Mouse (Mus musculus): ENCODE results near the gene Cdkl1. TPM values are rescaled to one million over a fixed set of nuclear protein-coding genes. Genes with fewer than 3 reads are reported as not detected.

Cdkl1 gene
- total RNA-seq, 2 experiments from 2014 or later: 1.7 to 2.2 TPM

GRCm38 (mm10) chr12:69753936-69754335 lies 37.1 kb downstream of the Cdkl1 start:
- no peak for DNase-seq (ENCODE audit: low spot score in 2 of 2)

DNA sequence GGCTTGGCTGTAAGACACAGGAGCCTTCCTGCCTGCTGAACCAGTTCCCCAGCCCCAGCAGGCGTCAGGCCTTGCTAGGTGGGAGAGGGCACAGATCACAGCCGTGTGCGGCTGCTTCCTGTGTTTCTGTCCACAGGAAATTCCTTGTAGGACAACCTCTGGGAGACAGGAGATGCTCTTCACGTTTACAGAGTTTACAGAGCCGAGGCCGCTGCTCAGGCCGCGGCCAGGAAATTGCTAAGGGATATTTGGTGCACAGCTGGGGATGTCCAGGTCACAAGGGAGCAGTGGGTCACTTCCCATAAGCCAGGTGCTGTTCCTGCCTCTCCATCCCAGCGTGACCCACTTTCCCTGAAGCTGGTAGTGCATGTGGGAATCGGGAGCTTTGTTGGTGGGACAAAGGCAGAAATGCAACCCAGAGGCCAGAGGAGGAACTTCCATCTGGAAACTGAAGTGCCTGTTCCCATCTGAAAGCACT lies 39.2 kb downstream of the Cdkl1 start:
- DNase-seq (ENCODE audit: low spot score in 2 of 2): no peak

DNA sequence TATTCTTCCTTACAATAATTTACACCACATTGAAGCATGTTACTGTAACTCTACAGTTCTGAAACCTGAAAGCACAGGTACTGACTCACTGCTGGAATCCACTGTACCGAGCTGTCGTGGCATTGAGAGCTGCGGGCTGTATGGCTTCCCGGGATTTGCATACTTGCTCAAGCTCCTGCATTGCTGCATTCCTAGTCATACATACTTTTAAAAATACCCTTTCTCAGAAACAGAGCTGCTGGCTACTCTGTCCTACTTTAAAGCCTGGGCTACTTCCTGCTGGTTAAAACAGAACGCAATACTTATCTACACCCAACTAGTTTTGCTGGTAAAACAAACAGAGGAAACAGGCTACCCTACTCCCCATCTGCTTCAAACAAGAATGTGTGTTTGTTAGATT lies 46.9 kb downstream of the Cdkl1 start:
- no peak for DNase-seq (ENCODE audit: low spot score in 2 of 2)

DNA sequence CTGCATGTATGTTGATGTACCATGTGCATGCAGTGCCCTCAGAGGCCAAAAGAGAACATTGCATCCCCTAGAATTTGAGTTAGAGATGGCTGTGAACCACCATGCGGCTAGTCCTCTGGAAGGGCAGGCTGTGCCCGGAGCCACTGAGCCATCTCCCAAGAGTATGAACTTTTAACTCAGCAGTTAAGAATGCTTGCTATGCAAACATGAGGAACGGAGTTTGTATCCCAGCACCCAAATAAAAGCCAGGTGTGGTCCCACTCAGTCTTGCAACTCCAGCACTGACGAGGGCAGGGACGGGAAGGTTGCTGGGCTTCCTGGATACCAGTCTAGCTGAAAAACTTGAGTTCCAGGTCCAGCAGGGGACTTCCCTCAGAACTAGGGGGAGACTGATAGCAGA lies 49.1 kb downstream of the Cdkl1 start:
- no peak for DNase-seq (ENCODE audit: low spot score in 2 of 2)

GRCm38 (mm10) chr12:69733923-69734322 lies 57.1 kb downstream of the Cdkl1 start:
- no peak for DNase-seq (ENCODE audit: low spot score in 2 of 2)

GRCm38 (mm10) chr12:69733518-69733917 lies 57.5 kb downstream of the Cdkl1 start:
- DNase-seq (ENCODE audit: low spot score in 2 of 2): no peak

DNA sequence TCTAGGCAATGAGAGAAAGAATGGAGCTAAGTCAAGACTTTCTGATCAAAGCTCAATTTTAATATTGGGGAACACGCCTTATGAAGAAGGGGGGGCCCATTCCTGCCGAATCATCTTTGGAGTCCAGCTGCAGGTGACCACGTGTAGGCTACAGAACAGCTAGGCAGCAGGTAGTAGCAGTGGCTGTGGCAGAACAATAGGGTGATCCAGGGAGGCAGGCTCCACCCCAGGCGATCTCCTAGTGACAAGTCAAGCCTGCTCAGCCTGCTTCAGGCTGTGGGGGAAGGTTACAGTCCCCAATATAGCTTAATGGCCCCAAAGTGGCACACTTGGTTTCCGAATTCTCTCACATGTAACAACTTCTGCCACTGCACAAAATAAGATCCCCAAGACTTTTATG lies 58.8 kb downstream of the Cdkl1 start:
- DNase-seq (ENCODE audit: low spot score in 2 of 2): no peak

DNA sequence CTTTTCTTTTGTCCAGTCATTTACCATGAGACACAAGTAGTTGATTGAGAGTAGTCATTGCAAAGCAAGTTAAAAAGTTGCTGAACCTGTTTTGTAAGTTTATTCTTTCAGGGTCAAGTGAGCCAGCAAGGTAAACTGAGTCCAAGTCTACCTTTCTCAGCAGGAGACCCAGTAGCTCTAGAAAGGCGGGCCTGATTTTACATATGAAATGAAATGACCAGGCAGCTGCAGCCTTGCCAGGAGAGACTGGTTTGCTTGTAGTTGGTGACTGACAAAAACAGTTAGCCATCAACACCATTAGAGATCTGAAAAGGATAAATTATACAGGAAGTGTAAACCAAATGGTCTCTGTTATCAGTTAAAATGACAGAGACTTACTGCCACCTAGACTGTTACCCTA lies 60.8 kb downstream of the Cdkl1 start:
- no peak for DNase-seq (ENCODE audit: low spot score in 2 of 2)

DNA sequence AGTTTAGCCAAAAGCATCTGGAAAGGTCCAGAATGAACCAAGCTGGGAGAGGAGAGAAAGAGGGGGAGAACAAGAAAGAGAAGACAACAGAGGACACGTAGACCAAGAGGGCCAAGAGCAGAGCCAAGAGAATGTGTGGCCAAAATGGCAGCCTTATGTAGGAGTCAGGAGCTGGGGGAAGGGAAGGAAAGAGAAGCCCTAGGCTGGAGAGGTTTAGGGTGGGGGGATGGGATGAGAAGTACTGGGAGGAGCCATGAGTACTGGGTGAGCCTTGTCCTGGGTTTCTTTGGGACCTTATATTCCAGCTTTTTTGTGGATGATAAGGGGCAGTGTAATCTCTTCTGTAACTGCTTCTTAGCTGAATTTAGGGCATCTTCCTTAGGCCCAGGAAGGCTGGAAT lies 61.8 kb downstream of the Cdkl1 start:
- DNase-seq (ENCODE audit: low spot score in 2 of 2): no peak

DNA sequence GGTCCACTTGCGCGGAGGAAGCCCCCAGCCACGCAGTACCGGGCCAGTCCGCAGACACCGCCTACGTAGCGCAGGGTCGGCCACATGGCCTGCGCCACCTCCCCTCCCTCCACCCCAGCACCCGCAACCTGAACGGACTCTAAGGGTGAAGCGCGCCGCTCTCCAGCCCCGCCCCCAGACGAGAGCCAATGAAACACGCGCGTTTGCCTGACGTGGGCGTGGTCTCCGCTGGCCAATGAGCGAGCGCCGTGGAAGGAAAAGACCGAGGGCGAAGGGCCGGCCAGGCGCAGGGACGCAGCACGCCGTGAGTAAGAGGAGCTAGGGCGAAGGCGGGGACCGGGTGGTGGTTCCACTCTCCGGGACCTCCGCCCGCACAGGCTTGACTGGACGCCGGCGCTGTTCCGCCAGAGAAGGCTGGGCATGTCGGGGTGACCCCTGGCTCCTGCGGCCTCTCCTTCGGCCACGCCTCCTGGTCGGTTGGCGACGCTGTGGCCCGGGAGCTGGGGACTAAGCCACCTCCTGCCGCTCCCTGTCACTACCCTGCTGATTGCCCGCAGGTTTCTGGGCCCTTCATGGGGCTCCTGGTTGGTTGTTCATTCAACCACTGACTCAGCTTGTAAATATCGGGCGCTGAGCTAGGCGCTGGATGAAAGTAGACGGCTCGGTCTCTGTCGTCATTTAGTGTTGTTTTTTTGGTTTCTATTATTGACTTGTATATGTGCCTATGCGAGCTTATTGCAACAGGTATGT lies 66.2 kb downstream of the Cdkl1 start, which contains the start of the genes L2hgdh and Atp5s:
Gene L2hgdh, minus strand, starts transcription at position 163 of the 750 bp plus-strand sequence.
Gene Atp5s, plus strand, starts transcription at position 240 of the 750 bp plus-strand sequence.
- peak; percentile 96 to 97 for DNase-seq (ENCODE audit: low spot score in 2 of 2)

GRCm38 (mm10) chr12:69724018-69724710 lies 66.9 kb downstream of the Cdkl1 start:
- no peak for DNase-seq (ENCODE audit: low spot score in 2 of 2)

- DNase-seq (ENCODE audit: low spot score in 2 of 2): no peak
Measured at GRCm38 (mm10) chr12:69723376-69723775, 67.7 kb downstream of the Cdkl1 start.

DNA sequence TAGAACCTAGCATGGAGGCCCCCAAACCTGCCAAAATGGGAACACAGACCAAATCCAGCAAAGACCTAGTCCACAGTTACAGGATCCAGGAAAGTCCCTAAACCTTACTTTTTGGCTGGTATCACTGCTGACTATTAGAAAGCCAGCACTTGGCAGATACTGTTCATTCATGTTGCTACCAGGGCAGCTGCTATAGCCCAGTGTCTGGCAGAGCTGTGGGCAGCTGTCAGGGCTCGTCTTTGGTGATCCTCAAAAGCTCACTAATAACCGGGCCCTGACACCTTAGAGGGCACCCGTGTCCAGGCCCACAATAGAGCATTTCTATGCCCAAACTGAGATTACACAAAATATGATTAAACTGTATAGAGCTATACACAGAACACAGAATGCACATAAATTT lies 68.2 kb downstream of the Cdkl1 start:
- DNase-seq (ENCODE audit: low spot score in 2 of 2): no peak

GRCm38 (mm10) chr12:69713628-69714027 lies 77.4 kb downstream of the Cdkl1 start:
- no peak for DNase-seq (ENCODE audit: low spot score in 2 of 2)

GRCm38 (mm10) chr12:69704799-69705458 lies 86.1 kb downstream of the Cdkl1 start:
- no peak for DNase-seq (ENCODE audit: low spot score in 2 of 2)

DNA sequence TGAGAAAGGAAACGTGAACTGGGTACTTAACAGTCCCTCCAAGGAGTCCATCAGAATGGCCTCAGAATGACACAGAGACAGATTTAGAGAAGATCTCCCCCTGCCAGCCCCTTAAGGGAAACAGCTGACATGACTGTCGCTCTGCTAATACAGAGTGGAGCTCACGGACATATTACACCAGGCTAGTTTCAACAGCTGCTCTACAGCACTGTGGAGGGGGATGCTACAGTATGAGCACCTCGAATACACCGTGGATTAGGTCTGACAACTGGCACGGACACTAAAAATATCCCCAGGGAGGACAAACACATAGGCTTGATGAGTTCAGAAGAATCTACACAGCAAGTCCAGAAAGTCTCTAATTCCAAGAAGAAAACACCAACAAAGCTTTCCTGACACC lies 92.7 kb downstream of the Cdkl1 start:
- DNase-seq (ENCODE audit: low spot score in 2 of 2): no peak

Small RNA genes lying within 50 kb of the gene (microRNA-seq; reads per million reads assigned to microRNA genes)
- 0 reads per million in 2 experiments for gene Mir681 (ENCODE audit: borderline number of aligned reads in 2 of 2)

Other genes with a start within 250 kb of the Cdkl1 start
- gene Vcpkmt, start 208.2 kb downstream of the Cdkl1 start, total RNA-seq (2021): 10 to 100 TPM; 11.9 to 13.3 TPM
- gene Sos2, start 109.4 kb downstream of the Cdkl1 start, total RNA-seq (2021): 10 to 100 TPM; 33.7 to 40.8 TPM
- 10 to 100 TPM; 19.5 to 21.9 TPM for gene L2hgdh, start 66.4 kb downstream of the Cdkl1 start, total RNA-seq (2021)
- gene Atp5s, start 66.3 kb downstream of the Cdkl1 start, total RNA-seq (2021): 10 to 100 TPM; 11.5 to 16.2 TPM
- 1 to 10 TPM; 4.9 to 8.9 TPM for gene Atl1, start 101.3 kb upstream of the Cdkl1 start, total RNA-seq (2021)
- 10 to 100 TPM; 24.3 to 27.3 TPM for gene Map4k5, start 101.9 kb upstream of the Cdkl1 start, total RNA-seq (2021)
- 10 to 100 TPM; 51.0 to 54.0 TPM for gene Sav1, start 195.7 kb upstream of the Cdkl1 start, total RNA-seq (2021)

All from adrenal gland, adult 18-20 months (tissue).